Mouse (Mus musculus) thymus, adult 2 months (tissue): ENCODE data around the gene Dhx38.

Experiments used
- CTCF ChIP-seq: fragments of 200-500 bp; IDR thresholded peaks from 2 replicates; pipeline ENCODE4 v1.5.1; 2012; ENCODE audit warnings: mild to moderate bottlenecking, control low read depth, low read length, moderate library complexity, borderline replicate concordance; ENCODE audit not compliant: control insufficient read depth, poor library complexity, insufficient read depth; ENCODE audit errors: extremely low read depth
- POLR2A ChIP-seq: fragments of 200-500 bp; IDR thresholded peaks from 2 replicates; pipeline ENCODE4 v1.6.1; 2012; ENCODE audit warnings: mild to moderate bottlenecking, low read length, control low read depth, moderate library complexity; ENCODE audit not compliant: control insufficient read depth, poor library complexity, insufficient read depth; ENCODE audit errors: extremely low read depth

DNA sequence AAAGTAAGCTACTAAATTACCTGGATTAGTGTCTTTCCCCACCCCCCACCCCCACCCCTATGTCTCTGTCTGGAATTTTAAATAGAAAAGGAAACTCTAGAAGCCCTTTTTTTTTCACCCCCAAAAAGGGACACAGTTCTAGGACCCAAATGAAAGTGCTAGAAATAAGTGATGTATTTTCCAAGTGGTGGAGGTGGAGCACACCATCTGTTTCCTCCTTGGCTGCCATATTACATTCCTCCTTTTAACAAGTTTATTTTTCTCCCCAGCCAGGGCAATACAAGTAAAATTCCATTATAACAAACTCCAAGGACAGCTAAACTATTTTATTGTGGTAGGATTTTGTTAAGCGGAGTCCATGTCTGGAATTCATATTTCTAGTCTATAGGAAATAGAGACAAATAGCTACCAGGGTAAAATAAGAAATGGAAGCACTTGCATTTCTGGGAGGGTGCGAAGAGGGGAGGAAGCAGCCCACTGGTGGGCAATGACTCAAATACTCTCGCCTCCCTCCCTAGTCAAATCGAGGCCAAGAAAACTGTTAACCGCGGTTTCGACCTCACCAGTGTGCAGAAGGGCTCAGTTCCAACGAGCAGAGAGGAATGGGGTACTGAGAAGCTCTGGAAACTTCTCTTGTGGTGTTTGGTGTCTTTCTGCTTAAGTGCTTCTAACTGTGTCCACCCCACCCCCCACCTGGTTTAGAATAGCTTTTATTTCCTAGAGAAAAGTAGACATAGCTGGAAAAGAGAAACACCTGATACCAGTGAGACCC lies 22.7 kb downstream of the Dhx38 start:
- TF ChIP-seq CTCF = no peak
- no peak for TF ChIP-seq POLR2A
